Mouse (Mus musculus): ENCODE measurements around the gene Tlk1.

The Tlk1 gene

GRCm38 (mm10) chr2:70688454-70689078, 137.0 kb downstream of the Tlk1 start:
- no peak for DNase-seq (ENCODE audit: low read depth, low spot score)

GRCm38 (mm10) chr2:70682324-70682723, 143.2 kb downstream of the Tlk1 start:
- no peak for DNase-seq (ENCODE audit: low read depth, low spot score)

GRCm38 (mm10) chr2:70673445-70674126, 151.9 kb downstream of the Tlk1 start:
- no peak for DNase-seq (ENCODE audit: low read depth, low spot score)

DNA sequence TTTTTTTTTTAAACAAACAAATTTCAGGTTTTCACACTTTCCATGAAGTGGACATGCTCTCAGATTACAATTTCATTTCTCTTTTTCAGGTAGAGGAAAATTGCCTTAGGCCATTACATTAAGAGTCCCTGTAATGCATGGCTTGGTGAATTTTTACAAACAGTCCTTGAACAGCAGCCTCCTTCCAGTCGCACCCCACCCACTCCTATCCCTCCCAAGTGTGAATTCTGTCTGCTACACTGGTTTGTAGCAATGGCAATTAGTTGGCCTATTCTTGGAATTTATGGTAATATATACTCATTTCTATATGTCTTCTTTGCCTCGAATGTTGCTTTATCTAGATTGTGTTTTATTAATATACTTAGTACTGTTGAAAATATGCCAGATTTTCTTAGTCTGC, 153.1 kb downstream of the Tlk1 start:
- DNase-seq (ENCODE audit: low read depth, low spot score) = no peak

GRCm38 (mm10) chr2:70669896-70670295, 155.6 kb downstream of the Tlk1 start:
- DNase-seq (ENCODE audit: low read depth, low spot score) = no peak

- no peak for DNase-seq (ENCODE audit: low read depth, low spot score)
These were observed 156.3 kb downstream of the Tlk1 start for GRCm38 (mm10) chr2:70669241-70669640.

- no peak for DNase-seq (ENCODE audit: low read depth, low spot score)
These were observed 158.5 kb downstream of the Tlk1 start for GRCm38 (mm10) chr2:70667016-70667415.

DNA sequence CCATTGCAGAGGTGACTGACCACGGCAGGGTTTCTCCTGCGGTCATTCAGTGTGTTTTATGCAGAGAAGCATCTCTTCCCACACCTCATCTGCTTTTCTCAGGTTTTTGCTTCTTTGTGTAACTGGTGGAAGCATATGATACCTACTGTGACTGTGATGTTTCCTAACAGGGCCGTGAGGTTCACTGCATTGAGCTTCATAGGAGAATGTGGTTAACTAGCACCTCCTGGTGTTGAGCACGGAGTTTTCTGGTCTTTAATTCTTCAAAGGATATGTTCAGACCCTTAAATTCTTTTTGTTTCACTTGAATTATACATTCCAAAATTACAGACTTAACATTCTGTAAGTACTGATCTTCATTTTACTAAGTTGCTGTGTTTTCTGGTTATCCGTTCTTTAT, 161.8 kb downstream of the Tlk1 start:
- DNase-seq (ENCODE audit: low read depth, low spot score) = no peak
